Mouse (Mus musculus) cerebellum, adult 2 months (tissue): Measurements from ENCODE around the gene Polr3b.

Source experiments
- CTCF ChIP-seq: fragments of 200-500 bp; IDR thresholded peaks from 2 replicates; pipeline ENCODE4 v1.5.1; 2011; ENCODE audit warnings: low read depth, mild to moderate bottlenecking, control low read depth, low read length, moderate library complexity, borderline replicate concordance; ENCODE audit not compliant: insufficient read depth
- POLR2A ChIP-seq: fragments of 200-500 bp; IDR thresholded peaks from 2 replicates; pipeline ENCODE4 v1.6.1; 2011; ENCODE audit warnings: low read length, control low read depth, borderline replicate concordance; ENCODE audit not compliant: insufficient read depth

GRCm38 (mm10) chr10:84657437-84658087 lies 35.5 kb downstream of the Polr3b start:
- TF ChIP-seq CTCF (no peak), POLR2A (no peak)
